Mouse (Mus musculus): ENCODE results near the gene Tbc1d5.

The Tbc1d5 gene

DNA sequence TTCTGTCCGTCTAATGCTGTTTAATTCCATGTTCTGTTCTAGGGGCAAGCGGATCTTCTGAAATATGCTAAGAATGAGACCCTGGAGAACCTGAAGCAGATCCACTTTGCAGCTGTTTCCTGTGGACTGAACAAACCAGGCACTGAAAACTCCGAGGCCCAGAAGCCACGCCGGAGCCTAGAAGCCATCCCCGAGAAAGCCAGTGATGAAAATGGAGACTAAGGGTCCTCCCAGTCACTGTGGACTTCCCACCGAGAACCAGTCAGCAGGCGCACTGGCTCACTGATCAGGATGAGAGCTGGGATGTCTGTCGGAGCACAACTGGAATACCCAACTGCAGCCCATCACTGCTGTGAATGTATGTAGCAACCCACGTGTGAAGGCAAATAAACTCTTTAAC is 491.5 kb downstream of the Tbc1d5 start:
- no peak for DNase-seq (ENCODE audit: extremely low read depth, low read depth, low spot score)

DNA sequence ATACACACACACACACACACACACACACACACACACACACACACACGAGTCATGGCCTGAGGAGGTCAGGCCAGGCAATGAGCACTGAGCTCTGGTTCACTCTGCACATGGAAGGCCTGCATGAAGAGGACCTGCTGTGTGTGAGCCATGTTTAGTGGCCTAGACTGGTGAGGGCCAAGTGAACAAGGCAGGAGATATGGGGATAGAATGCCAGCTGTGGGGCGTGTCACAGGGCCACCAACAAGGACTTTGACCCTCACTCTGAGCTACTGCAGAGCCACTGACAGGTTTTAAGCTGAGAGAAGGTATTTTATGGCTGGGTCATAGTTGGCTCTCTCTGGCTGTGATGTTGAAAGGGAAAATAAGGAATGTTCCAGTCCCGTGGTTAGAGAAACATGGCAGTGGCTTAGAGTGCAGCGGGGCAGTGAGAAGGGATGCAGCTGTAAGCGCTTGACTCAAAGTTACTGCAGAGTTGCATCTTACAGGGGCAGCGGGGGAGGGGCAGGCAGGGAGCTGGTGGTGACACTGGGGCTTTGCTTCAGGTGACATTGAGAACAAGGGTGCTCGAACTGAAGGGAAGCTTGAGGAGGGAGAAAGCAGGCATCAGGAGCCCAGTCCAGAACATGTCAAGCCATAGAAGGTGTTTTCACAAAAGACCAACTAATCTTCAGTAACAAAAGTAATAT is 494.0 kb downstream of the Tbc1d5 start:
- no peak for DNase-seq (ENCODE audit: extremely low read depth, low read depth, low spot score)
